Mouse (Mus musculus) brown adipose tissue, adult 24 weeks (tissue): ENCODE data around the gene Bmp4. TPM values are rescaled to one million over a fixed set of nuclear protein-coding genes. Genes with fewer than 3 reads are reported as not detected.

Experiments
- H3K27ac ChIP-seq: fragments of 200-500 bp; replicated peaks from 2 replicates; pipeline ENCODE4 v1.5.1; 2012; ENCODE audit warnings: low read depth, mild to moderate bottlenecking, low read length
- H3K4me1 ChIP-seq: fragments of 200-500 bp; 2 replicates; pipeline ENCODE4 v1.6.1; 2012; ENCODE audit warnings: low read length, mixed read lengths; ENCODE audit not compliant: control insufficient read depth, insufficient read depth, insufficient read length
- H3K4me3 ChIP-seq: fragments of 200-500 bp; 2 replicates; pipeline ENCODE4 v1.5.1; 2012; ENCODE audit warnings: low read depth, mild to moderate bottlenecking, low read length, moderate library complexity; ENCODE audit not compliant: insufficient read depth
- polyA plus RNA-seq: library from polyadenylated mRNA; stranded (reverse); fragments of >200 nt; gene quantifications from 2 replicates; pipeline ENCODE4 v1.2.4, GENCODE M21; 2012; ENCODE audit not compliant: missing spikeins, insufficient read depth, insufficient read length

Bmp4 gene
- polyA plus RNA-seq, 1 experiment = not detected

DNA sequence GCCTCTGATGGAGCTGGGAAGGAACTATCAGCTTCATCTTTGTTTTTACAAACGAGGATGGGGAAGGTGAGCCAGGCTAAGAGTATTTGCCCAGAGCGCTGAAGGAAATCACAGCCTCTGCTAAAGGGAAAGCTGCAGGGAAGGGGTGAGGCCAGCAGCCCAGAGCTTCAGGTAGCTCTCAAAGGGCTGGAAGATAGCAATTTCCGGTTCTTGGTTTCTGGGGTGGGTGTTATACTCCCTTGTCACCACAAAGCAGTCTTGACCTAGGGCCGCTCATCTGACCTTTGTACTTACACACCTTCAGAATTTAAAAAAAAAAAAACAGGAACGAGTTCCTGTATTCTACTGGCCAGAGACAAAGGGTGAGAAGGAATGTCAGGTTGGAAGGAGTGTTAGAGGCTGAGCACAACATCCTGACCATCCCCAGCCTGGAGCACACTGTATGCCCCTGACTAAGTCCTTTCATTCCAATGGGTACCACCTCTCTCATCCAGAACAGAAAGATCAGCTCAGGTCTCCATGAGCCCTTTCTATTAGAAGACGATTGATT is 1.2 kb upstream of the Bmp4 start:
- no peak overlapping the region for H3K27ac ChIP-seq
- no peak overlapping the region for H3K4me3 ChIP-seq
- H3K4me1 ChIP-seq = no peaks in the 10 kb centered on the region; the same call in 1 of the 2 replicates

DNA sequence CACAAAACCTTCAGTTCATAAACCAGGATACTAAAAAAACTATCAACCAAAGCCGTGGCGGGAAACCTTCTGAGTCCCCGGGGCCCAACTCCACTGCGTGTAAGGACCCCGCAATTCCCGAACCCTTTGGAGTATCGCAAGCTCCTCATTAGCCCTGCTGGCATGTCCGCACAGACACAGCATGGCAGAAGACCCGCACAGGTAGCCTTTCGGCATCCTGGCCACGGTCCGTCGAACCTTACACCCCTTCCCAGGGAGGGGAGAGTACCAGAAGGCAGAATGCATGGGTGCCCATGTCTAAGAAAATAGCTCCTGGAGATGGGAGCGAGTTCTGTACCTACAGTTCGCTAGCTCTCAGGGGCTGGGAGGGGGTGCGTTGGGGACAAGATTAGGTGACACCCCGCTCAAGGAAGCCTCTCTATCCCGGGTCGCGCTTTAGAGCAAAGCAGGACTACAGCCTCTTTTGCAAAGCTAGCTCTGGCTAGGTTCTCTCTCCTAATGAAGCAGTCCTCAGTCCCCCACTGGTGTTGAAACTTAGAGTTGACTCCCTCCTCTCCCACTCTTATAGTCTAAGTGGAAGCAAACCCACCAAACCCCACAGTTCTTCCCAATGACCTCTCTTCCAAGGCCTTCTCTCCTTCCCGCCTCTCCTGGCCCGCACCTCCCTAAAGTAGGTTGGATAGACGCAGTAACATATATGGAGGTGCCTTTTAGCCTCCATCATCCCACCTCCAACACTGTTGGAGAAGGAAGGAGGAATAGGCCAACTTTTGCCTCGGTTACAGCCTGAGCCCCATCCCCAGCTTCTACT is 826 bp downstream of the Bmp4 start:
- H3K4me3 ChIP-seq = peak overlapping the region; percentile 5; the same call in 1 of the 2 replicates
- H3K4me1 ChIP-seq = peaks cover 2% of the 10 kb centered on the region; the same call in 1 of the 2 replicates
- H3K27ac ChIP-seq = no peak overlapping the region

GRCm38 (mm10) chr14:46388636-46389035 is 1.8 kb downstream of the Bmp4 start:
- no peak overlapping the region for H3K27ac ChIP-seq

GRCm38 (mm10) chr14:46387821-46388481 is 2.5 kb downstream of the Bmp4 start:
- Histone ChIP-seq H3K4me3 (peak overlapping the region; percentile 63), H3K27ac (no peak overlapping the region), H3K4me1 (peaks cover 2% of the 10 kb centered on the region; the same call in 1 of the 2 replicates)

More at GRCm38 (mm10) chr14:46388636-46389035, 1.8 kb downstream of the Bmp4 start:
- H3K4me3 ChIP-seq = peak overlapping the region; percentile 42
- H3K4me1 ChIP-seq = peaks cover 2% of the 10 kb centered on the region; the same call in 1 of the 2 replicates

DNA sequence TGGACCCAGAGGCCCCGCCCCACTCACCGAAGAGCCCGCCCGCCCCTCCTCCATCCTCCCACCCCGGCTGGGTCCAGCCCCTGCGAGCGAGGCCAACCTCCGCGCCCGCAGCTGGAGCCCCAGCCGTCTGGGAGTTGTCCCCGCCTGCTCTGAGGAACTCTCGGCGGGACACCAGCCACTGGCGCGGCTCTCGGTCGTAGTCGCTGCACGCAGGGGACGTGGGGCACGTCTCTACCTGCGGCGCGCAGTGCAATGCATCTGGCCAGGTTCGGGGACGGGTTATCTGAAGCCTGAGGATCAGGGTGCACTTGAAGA is 3.2 kb downstream of the Bmp4 start:
- Histone ChIP-seq H3K4me3 (peak overlapping the region; percentile 63), H3K4me1 (peaks cover 2% of the 10 kb centered on the region; the same call in 1 of the 2 replicates), H3K27ac (no peak overlapping the region)

DNA sequence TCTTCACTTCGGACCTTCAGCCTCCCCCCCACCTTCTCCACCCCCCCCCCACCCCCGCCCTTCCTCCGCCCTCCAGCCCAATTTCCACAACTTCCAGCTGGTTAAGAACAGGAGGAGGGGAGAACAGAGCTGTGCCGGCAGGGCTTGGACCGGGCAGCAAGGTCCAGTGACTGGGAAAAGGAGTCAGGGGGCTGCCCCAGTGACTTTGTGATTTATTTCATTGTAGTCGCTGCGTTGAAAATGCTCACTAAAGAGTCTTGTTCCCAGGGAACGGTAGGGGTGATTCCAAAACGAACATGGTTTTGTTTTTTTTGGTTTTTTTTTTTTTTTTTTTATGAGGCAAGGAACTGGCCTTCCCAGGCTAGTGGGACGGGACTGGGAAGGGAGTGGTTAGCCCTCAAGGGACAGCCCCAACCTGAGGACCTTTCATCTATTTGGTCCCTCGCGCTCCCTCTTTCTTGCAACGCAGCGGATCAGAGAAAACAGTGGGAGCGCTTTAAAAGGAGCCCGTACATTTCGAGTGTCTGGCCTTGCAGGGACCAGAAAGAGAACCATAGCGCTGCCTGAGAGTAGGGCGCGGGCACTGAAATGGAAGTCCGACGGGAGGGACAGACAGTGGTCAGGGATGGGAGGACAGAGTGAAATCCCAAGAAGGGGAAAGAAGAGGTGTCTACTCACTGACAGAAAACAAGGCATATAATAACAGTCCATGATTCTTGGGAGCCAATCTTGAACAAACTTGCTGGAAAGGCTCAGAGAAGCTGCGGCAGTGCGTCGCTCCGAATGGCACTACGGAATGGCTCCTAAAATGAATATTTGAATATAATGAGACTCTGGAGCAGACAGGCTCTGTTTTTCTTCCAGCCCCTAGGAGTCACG is 3.8 kb downstream of the Bmp4 start:
- H3K4me3 ChIP-seq = peak overlapping the region; percentile 48
- peaks cover 2% of the 10 kb centered on the region; the same call in 1 of the 2 replicates for H3K4me1 ChIP-seq
- no peak overlapping the region for H3K27ac ChIP-seq

DNA sequence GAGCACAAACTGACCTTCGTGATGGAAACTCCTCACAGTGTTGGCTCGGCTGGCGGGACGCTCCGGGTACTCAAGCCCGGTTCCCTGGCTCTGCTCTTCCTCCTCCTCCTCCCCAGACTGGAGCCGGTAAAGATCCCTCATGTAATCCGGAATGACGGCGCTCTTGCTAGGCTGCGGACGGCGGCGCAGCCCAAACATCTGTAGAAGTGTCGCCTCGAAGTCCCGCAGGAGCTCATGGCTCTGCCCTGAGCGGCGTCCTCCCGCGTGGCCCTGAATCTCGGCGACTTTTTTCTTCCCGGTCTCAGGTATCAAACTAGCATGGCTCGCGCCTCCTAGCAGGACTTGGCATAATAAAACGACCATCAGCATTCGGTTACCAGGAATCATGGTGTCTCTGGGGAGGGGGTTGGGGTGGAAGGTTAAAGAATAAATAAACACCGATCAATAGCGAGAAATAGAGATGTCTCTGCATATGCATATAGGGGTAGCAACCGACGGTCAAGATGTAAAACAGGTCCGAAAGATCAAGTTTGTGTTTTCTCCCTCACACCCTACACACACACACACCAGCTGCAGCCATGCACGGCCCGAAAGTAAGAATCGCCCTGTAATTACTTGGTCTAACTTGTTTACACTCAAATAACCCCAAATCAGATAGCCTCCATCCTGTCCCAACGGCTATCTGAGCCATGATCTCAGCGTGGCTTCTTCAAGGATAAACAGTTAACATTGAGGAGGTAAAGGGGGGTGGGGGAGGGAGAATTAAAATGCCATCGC is 4.6 kb downstream of the Bmp4 start:
- Histone ChIP-seq H3K27ac (no peak overlapping the region), H3K4me3 (peak overlapping the region; percentile 47), H3K4me1 (peaks cover 2% of the 10 kb centered on the region; the same call in 1 of the 2 replicates)

DNA sequence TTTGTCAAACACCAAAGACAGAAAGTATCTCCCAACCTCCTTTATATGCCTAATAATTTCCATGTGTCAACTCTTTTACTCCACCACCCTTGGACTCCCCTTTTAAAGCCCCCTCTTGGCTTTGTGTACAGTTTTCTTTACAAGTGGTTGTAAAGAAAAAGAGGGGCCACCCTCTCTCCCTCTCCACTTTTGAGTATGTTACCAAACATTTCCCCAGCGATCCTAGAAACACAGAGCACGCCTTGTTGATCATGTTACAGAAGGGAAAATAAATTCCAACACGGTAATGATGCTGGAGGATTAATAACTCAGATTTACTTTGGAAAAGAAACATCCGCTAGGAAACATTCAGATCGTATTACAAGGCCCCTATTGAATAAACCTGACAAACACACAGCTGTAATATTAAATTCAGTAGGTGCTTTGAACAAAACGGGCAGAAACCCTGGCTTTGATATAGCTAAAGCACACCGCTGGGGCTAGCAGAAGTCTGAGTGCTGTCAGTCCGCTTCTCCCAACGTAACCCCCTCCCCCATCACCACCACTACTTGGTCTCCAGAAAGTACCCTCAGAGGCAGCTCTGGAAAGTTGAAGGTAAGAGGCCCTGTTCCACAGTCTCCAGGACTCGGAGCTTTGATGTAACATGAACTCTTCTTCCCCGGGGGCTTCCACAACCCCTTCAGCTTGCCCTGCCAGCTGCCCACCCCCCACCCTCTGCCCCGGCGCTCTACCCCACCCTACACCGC is 5.3 kb downstream of the Bmp4 start:
- H3K27ac ChIP-seq = no peak overlapping the region
- H3K4me3 ChIP-seq = no peak overlapping the region
- H3K4me1 ChIP-seq = peaks cover 2% of the 10 kb centered on the region; the same call in 1 of the 2 replicates

GRCm38 (mm10) chr14:46381457-46381856 is 9.0 kb downstream of the Bmp4 start:
- no peak overlapping the region for H3K4me3 ChIP-seq
- H3K4me1 ChIP-seq = 0 out of 2 replicates have a peak, but pooled peaks cover 2% of the 10 kb centered on the region
- H3K27ac ChIP-seq = no peak overlapping the region

DNA sequence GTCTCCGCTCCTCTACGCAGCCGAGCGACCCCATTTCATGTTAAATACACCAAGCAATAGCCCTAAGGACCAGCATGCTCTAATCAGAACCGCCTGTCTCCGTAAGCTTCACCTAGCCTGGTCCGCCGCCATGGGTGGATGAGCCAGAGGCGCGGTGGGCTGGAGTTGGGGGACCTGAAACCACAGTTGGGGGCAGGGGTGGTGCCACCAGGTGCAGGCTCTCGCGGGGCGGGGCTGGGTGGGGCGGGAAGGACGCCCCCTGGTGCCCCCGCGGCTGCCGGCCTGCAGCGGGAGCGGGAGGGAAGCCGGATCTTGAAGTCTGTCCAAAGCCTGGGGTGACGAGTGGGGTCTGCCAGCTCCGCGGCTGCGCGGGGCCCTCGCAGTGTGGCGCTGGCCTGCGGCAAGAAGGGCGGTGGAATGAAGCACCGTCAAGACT is 10.2 kb downstream of the Bmp4 start:
- Histone ChIP-seq H3K27ac (no peak overlapping the region), H3K4me1 (no peaks in the 10 kb centered on the region), H3K4me3 (no peak overlapping the region)

DNA sequence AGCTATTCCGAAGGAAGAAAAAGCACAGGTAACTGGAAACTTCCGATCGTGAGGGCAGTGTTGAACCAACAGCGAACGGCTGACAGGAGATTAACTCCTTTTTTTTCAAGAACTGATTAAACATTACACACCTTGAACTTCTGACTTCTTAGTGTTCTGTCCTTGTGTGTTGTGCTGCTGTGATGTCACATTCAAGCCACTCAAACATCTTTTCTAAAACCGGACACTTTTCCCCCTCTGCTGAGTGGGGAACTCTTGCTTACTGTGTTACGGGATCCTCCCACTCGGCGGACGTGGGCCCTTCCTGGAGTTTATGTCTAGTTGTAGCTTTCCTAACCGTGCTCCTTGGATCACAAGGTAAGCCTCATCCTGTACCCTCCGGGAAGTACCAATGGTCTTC is 11.2 kb downstream of the Bmp4 start, which contains the start of gene Gm15217:
Gene Gm15217, plus strand, starts transcription at position 130 of the 400 bp plus-strand sequence.
- Histone ChIP-seq H3K27ac (no peak within 1 kb of the TSS), H3K4me1 (no peaks in the 10 kb centered on the region), H3K4me3 (no peak within 1 kb of the TSS)

- Histone ChIP-seq H3K4me1 (no peaks in the 10 kb centered on the region), H3K4me3 (no peak overlapping the region), H3K27ac (no peak overlapping the region)
Measured at GRCm38 (mm10) chr14:46375796-46376195, 14.7 kb downstream of the Bmp4 start.

GRCm38 (mm10) chr14:46372452-46372851 is 18.0 kb downstream of the Bmp4 start:
- Histone ChIP-seq H3K27ac (no peak overlapping the region), H3K4me3 (no peak overlapping the region), H3K4me1 (no peaks in the 10 kb centered on the region)
